Mouse (Mus musculus) midbrain, embryonic 15.5 days (tissue): Measurements from ENCODE around the gene Ccdc85c. TPM values are rescaled to one million over a fixed set of nuclear protein-coding genes. Genes with fewer than 3 reads are reported as not detected.

Experiments
- ATAC-seq: fragments of 200-750 bp; cut with Nextera tagmentation; replicated peaks from 2 replicates; pipeline ENCODE4 v1.8.0; 2017; ENCODE audit warnings: moderate TSS enrichment
- H3K27ac ChIP-seq: fragments of 300-500 bp; sonication (generic); 2 replicates; pipeline ENCODE4 v1.5.1; 2015; ENCODE audit warnings: mild to moderate bottlenecking, inconsistent platforms
- H3K27me3 ChIP-seq: fragments of 300-500 bp; sonication (generic); replicated peaks from 2 replicates; pipeline ENCODE4 v1.6.1; 2015; ENCODE audit warnings: inconsistent platforms
- H3K36me3 ChIP-seq: fragments of 300-500 bp; sonication (generic); replicated peaks from 2 replicates; pipeline ENCODE4 v1.6.1; 2015; ENCODE audit warnings: inconsistent platforms
- H3K4me1 ChIP-seq: fragments of 300-500 bp; sonication (generic); 2 replicates; pipeline ENCODE4 v1.6.1; 2015; ENCODE audit warnings: inconsistent platforms
- H3K4me2 ChIP-seq: fragments of 300-500 bp; sonication (generic); 2 replicates; pipeline ENCODE4 v1.6.1; 2015; ENCODE audit warnings: inconsistent platforms, mild to moderate bottlenecking, moderate library complexity
- H3K4me3 ChIP-seq: fragments of 300-500 bp; sonication (generic); 2 replicates; pipeline ENCODE4 v1.5.1; 2015; ENCODE audit warnings: mild to moderate bottlenecking, inconsistent platforms
- H3K9ac ChIP-seq: fragments of 300-500 bp; sonication (generic); 2 replicates; pipeline ENCODE4 v1.6.1; 2015; ENCODE audit warnings: mild to moderate bottlenecking, inconsistent platforms
- H3K9me3 ChIP-seq: fragments of 300-500 bp; sonication (generic); 2 replicates; pipeline ENCODE4 v1.6.1; 2016; ENCODE audit warnings: inconsistent platforms
- WGBS: fragments of 180-500 bp; shearing (Covaris S2); methylation state at CpG from one replicate; pipeline ENCODE4 v1.1.7; 2015; ENCODE audit warnings: mixed read lengths; 5-methylcytosine and 5-hydroxymethylcytosine counted together
- polyA plus RNA-seq: library from polyadenylated mRNA; unstranded; fragments of >200 nt; fragmentation: Nextera tagmentation; extraction: Ambion mirVana; gene quantifications from 2 replicates; pipeline ENCODE4 v1.2.1, GENCODE M21; 2015

Ccdc85c gene
- polyA plus RNA-seq, 1 experiment from 2014 or later = 15.8 TPM

GRCm38 (mm10) chr12:108230077-108230476 is 45.1 kb downstream of the Ccdc85c start:
- Histone ChIP-seq H3K27ac (no peak overlapping the region), H3K36me3 (no peaks in the 10 kb centered on the region), H3K4me3 (no peak overlapping the region), H3K9me3 (no peaks in the 10 kb centered on the region), H3K9ac (no peak overlapping the region), H3K4me2 (no peak overlapping the region), H3K4me1 (peaks cover 40% of the 10 kb centered on the region), H3K27me3 (no peaks in the 10 kb centered on the region)
- 77% methylated on average over 12 of the region's 12 CpGs for WGBS
- no peak for ATAC-seq

DNA sequence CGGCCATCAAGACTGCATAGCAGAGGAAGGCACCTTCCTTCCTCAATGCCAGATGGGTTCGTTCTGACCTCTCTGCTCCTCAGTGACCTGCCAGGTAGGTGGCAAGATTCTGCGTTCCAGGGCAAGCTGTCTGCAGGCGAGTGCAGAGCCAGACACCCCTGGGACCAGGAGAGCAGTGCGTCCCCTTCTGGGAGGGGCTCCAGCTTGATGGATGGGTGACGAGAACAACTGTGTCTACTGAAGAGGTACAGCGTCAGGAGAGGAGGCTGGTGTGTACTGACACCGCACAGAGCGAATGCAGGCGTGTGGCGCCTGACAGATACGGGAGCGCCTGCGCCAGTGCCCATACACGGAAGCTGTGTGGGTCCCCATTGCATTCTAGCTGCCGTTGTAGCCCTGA is 47.7 kb downstream of the Ccdc85c start:
- no peak overlapping the region for H3K9ac ChIP-seq
- H3K4me2 ChIP-seq = no peak overlapping the region
- no peaks in the 10 kb centered on the region for H3K36me3 ChIP-seq
- ATAC-seq = no peak
- H3K4me1 ChIP-seq = peaks cover 55% of the 10 kb centered on the region
- WGBS = 82% methylated on average over 16 of the region's 16 CpGs
- no peaks in the 10 kb centered on the region for H3K9me3 ChIP-seq
- H3K27me3 ChIP-seq = no peaks in the 10 kb centered on the region
- H3K27ac ChIP-seq = no peak overlapping the region
- H3K4me3 ChIP-seq = no peak overlapping the region

- H3K4me1 ChIP-seq = peaks cover 52% of the 10 kb centered on the region
These were observed 48.3 kb downstream of the Ccdc85c start for GRCm38 (mm10) chr12:108226941-108227340.

DNA sequence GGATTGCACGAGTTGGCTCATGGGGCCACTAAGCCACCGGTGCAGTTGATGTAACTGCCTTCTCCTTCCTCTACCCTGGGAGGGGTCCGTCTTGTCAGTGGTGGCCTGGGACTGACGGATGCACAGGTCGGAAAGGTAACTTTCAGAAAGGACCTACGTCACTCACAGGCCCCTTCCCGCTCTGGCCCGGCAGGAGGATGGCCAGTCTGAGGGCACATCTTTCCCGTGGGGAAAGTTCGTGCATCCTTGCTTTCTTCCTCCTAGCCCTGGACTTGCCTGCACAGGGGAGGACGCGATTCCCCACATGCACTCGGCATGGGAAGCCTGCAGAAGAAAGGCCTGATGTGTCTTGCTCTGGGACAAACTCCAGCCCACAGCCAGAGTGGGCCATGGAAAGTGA is 49.0 kb downstream of the Ccdc85c start:
- ATAC-seq = no peak
- H3K27me3 ChIP-seq = no peaks in the 10 kb centered on the region
- peaks cover 52% of the 10 kb centered on the region for H3K4me1 ChIP-seq
- H3K9ac ChIP-seq = no peak overlapping the region
- no peaks in the 10 kb centered on the region for H3K36me3 ChIP-seq
- no peak overlapping the region for H3K27ac ChIP-seq
- H3K9me3 ChIP-seq = no peaks in the 10 kb centered on the region
- no peak overlapping the region for H3K4me2 ChIP-seq
- H3K4me3 ChIP-seq = no peak overlapping the region
- WGBS = 73% methylated on average over 13 of the region's 13 CpGs

More at GRCm38 (mm10) chr12:108226941-108227340, 48.3 kb downstream of the Ccdc85c start:
- Histone ChIP-seq H3K36me3 (no peaks in the 10 kb centered on the region), H3K9ac (no peak overlapping the region), H3K4me3 (no peak overlapping the region), H3K27ac (no peak overlapping the region), H3K4me2 (no peak overlapping the region), H3K9me3 (no peaks in the 10 kb centered on the region), H3K27me3 (no peaks in the 10 kb centered on the region)
- ATAC-seq = no peak
- 87% methylated on average over 12 of the region's 12 CpGs for WGBS

- Histone ChIP-seq H3K27me3 (no peaks in the 10 kb centered on the region), H3K36me3 (no peaks in the 10 kb centered on the region), H3K9ac (no peak overlapping the region), H3K4me2 (no peak overlapping the region), H3K4me3 (no peak overlapping the region), H3K4me1 (peaks cover 52% of the 10 kb centered on the region), H3K27ac (no peak overlapping the region), H3K9me3 (no peaks in the 10 kb centered on the region)
- 61% methylated on average over 7 of the region's 7 CpGs for WGBS
- ATAC-seq = no peak
These were observed 49.4 kb downstream of the Ccdc85c start for GRCm38 (mm10) chr12:108225781-108226180.

DNA sequence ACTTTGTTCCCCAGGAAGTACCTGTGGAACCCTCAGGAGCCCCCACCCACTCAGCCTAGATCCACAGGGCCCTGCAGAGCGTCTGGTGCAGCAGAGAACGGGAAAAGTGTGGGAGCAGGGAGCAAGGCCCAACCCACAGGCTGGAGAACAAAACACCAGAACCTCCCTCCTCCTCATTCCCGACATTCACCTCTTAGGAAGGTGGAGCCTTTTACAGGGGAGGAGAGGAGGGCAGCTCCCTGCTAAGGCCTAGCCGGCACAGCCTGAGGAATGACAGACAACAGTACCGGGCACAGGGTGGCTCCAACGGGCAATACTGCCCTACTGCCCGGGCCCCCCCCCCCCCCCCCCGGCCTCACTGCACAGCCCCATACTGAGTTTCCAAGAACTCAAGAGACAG is 51.9 kb downstream of the Ccdc85c start:
- no peaks in the 10 kb centered on the region for H3K9me3 ChIP-seq
- H3K27me3 ChIP-seq = no peaks in the 10 kb centered on the region
- H3K9ac ChIP-seq = no peak overlapping the region
- WGBS = 57% methylated on average over 8 of the region's 8 CpGs
- no peak overlapping the region for H3K4me3 ChIP-seq
- H3K4me1 ChIP-seq = peaks cover 76% of the 10 kb centered on the region
- H3K27ac ChIP-seq = no peak overlapping the region
- H3K36me3 ChIP-seq = no peaks in the 10 kb centered on the region
- no peak for ATAC-seq
- no peak overlapping the region for H3K4me2 ChIP-seq

DNA sequence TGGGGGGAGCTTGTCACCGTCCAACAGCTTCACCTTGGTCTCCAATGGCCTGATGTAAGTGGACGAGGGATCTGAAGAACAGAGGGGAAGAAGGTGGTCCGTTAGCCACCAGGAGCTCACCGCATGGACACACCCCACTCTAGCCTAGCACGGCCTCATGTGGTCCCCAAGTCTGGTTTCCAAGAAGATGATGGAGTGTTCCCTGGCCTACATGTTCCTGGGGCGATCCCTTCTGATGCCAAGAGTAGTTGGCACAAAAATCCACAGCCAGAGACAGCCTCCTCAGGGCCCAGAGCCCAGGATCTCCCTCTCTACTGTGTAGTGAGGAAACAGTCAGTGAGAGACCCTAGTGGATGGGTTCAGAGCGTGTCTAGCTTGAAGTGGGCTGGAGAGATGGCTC is 53.5 kb downstream of the Ccdc85c start:
- peak overlapping the region; percentile 75; the same call in 1 of the 2 replicates for H3K27ac ChIP-seq
- H3K9ac ChIP-seq = no peak overlapping the region
- H3K4me3 ChIP-seq = no peak overlapping the region
- no peak overlapping the region for H3K4me2 ChIP-seq
- no peaks in the 10 kb centered on the region for H3K36me3 ChIP-seq
- peaks cover 76% of the 10 kb centered on the region for H3K4me1 ChIP-seq
- ATAC-seq = no peak
- 91% methylated on average over 7 of the region's 7 CpGs for WGBS
- no peaks in the 10 kb centered on the region for H3K27me3 ChIP-seq
- H3K9me3 ChIP-seq = no peaks in the 10 kb centered on the region

GRCm38 (mm10) chr12:108221206-108221605 is 54.0 kb downstream of the Ccdc85c start:
- H3K27ac ChIP-seq = peak overlapping the region; percentile 75
- H3K4me2 ChIP-seq = no peak overlapping the region
- H3K27me3 ChIP-seq = no peaks in the 10 kb centered on the region
- no peak overlapping the region for H3K4me3 ChIP-seq
- H3K36me3 ChIP-seq = no peaks in the 10 kb centered on the region
- H3K9me3 ChIP-seq = no peaks in the 10 kb centered on the region
- no peak overlapping the region for H3K9ac ChIP-seq
- ATAC-seq = no peak
- WGBS = 46% methylated on average over 10 of the region's 10 CpGs
- peaks cover 77% of the 10 kb centered on the region for H3K4me1 ChIP-seq

- Histone ChIP-seq H3K4me1 (peaks cover 73% of the 10 kb centered on the region), H3K9me3 (no peaks in the 10 kb centered on the region), H3K9ac (no peak overlapping the region), H3K36me3 (no peaks in the 10 kb centered on the region), H3K4me3 (no peak overlapping the region), H3K4me2 (no peak overlapping the region), H3K27ac (peak overlapping the region; percentile 75), H3K27me3 (no peaks in the 10 kb centered on the region)
- ATAC-seq = peak; percentile 24; the same call in 1 of the 2 replicates
- WGBS = 51% methylated on average over 12 of the region's 12 CpGs
These were observed 54.6 kb downstream of the Ccdc85c start for GRCm38 (mm10) chr12:108220621-108221020.

- Histone ChIP-seq H3K36me3 (no peaks in the 10 kb centered on the region), H3K27me3 (no peaks in the 10 kb centered on the region), H3K4me1 (peaks cover 69% of the 10 kb centered on the region), H3K9me3 (no peaks in the 10 kb centered on the region), H3K4me3 (no peak overlapping the region), H3K4me2 (no peak overlapping the region), H3K9ac (peak overlapping the region; percentile 23), H3K27ac (peak overlapping the region; percentile 75)
- no peak for ATAC-seq
- WGBS = 67% methylated on average over 21 of the region's 21 CpGs
These were observed 55.2 kb downstream of the Ccdc85c start for GRCm38 (mm10) chr12:108219825-108220616.

- no peak for ATAC-seq
- 40% methylated on average over 15 of the region's 15 CpGs for WGBS
- no peak overlapping the region for H3K4me2 ChIP-seq
These were observed 56.1 kb downstream of the Ccdc85c start for GRCm38 (mm10) chr12:108219163-108219562.

DNA sequence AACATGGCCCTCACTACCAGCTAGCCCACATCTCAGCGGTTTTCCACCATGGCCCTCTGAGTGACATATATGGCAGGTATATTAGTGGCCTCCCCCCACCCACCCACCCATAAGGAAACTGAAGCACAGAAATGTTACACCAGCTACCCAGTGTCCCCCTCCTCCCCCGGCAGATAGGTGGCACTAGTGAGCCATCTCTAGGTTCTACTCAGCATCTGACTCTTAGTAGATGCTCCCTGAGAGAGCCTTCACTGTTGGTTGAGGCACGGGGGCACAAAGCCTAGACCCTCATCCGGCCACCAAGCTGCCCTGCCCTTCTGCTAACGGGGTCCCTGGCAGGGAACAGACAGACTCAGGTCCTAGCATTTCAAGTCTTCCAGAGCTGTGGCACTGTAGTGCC is 57.7 kb downstream of the Ccdc85c start:
- Histone ChIP-seq H3K27ac (no peak overlapping the region), H3K9me3 (no peaks in the 10 kb centered on the region), H3K27me3 (no peaks in the 10 kb centered on the region), H3K4me3 (no peak overlapping the region), H3K4me2 (no peak overlapping the region), H3K36me3 (no peaks in the 10 kb centered on the region), H3K9ac (no peak overlapping the region), H3K4me1 (peaks cover 75% of the 10 kb centered on the region)
- no peak for ATAC-seq
- whole genome bisulfite sequencing = 62% methylated on average over 5 of the region's 5 CpGs

More at GRCm38 (mm10) chr12:108219163-108219562, 56.1 kb downstream of the Ccdc85c start:
- Histone ChIP-seq H3K4me1 (peaks cover 67% of the 10 kb centered on the region), H3K36me3 (no peaks in the 10 kb centered on the region), H3K9me3 (no peaks in the 10 kb centered on the region), H3K4me3 (no peak overlapping the region), H3K27me3 (no peaks in the 10 kb centered on the region), H3K9ac (peak overlapping the region; percentile 23), H3K27ac (peak overlapping the region; percentile 75)
